Mouse (Mus musculus) CH12.LX (cell line): ENCODE measurements around the gene Abo. TPM values are rescaled to one million over a fixed set of nuclear protein-coding genes. Genes with fewer than 3 reads are reported as not detected.
A peak's percentile ranks its signal among the peaks of the same experiment; 100 is the strongest.

Experiments
- DNase-seq: peaks from one replicate; pipeline ENCODE4 v3.0.0-alpha.2; 2013; ENCODE audit errors: extremely low read depth
- H3K27ac ChIP-seq: 2 replicates; pipeline ENCODE4 v1.5.1; 2012; ENCODE audit warnings: low read depth, mild to moderate bottlenecking, control low read depth, moderate library complexity; ENCODE audit not compliant: insufficient read depth
- H3K27me3 ChIP-seq: replicated peaks from 2 replicates; pipeline ENCODE3; 2012; ENCODE audit warnings: inconsistent platforms
- H3K36me3 ChIP-seq, 2 experiments: replicated peaks in 1 of 2; 2 replicates each; pipeline versions ENCODE3 to v1.6.1; 2012; ENCODE audit warnings: inconsistent platforms in 1 of 2, low read length in 1 of 2, mild to moderate bottlenecking in 1 of 2, mixed read lengths in 1 of 2, moderate library complexity in 1 of 2; ENCODE audit not compliant: control insufficient read depth in 1 of 2, insufficient read depth in 1 of 2
- H3K4me1 ChIP-seq, 2 experiments: 2 replicates each; pipeline ENCODE4 v1.6.1; 2012; ENCODE audit warnings: inconsistent platforms in 1 of 2, moderate library complexity in 1 of 2; ENCODE audit not compliant: insufficient read depth in 2 of 2, control insufficient read depth in 1 of 2
- H3K4me2 ChIP-seq: 2 replicates; pipeline ENCODE4 v1.6.1; 2012; ENCODE audit warnings: low read depth, mild to moderate bottlenecking, control low read depth; ENCODE audit not compliant: poor library complexity, insufficient read depth, severe bottlenecking
- H3K4me3 ChIP-seq, 3 experiments: fragments of 150-350 bp in 1 of 3; sonication (generic) in 1 of 3; replicated peaks in 1 of 3; 2 replicates each; pipeline versions ENCODE3 to v1.5.1; 2011 to 2012; ENCODE audit warnings: low read depth in 2 of 3, low read length in 2 of 3, mild to moderate bottlenecking in 2 of 3, moderate library complexity in 2 of 3, control low read depth in 1 of 3, improper control_type of control experiment in 1 of 3, inconsistent platforms in 1 of 3, mixed read lengths in 1 of 3; ENCODE audit not compliant: poor library complexity in 1 of 3
- H3K79me2 ChIP-seq: replicated peaks from 2 replicates; pipeline ENCODE4 v1.6.1; 2012; ENCODE audit warnings: mild to moderate bottlenecking, moderate library complexity; ENCODE audit not compliant: control insufficient read depth, poor library complexity, insufficient read depth, severe bottlenecking; ENCODE audit errors: extremely low read depth
- H3K9ac ChIP-seq: 2 replicates; pipeline ENCODE4 v1.6.1; 2012; ENCODE audit warnings: low read depth, mild to moderate bottlenecking, control low read depth, moderate library complexity; ENCODE audit not compliant: insufficient read depth
- H3K9me3 ChIP-seq: replicated peaks from 2 replicates; pipeline ENCODE3; 2012; ENCODE audit warnings: low read length, inconsistent platforms, mixed read lengths
- BHLHE40 ChIP-seq: IDR thresholded peaks from 2 replicates; pipeline ENCODE4 v1.6.1; 2011; ENCODE audit warnings: mild to moderate bottlenecking, low read depth, low read length, improper control_type of control experiment
- CTCF ChIP-seq, 2 experiments: IDR thresholded peaks in 1 of 2; conservative IDR thresholded peaks in 1 of 2; 2 replicates each; pipeline ENCODE4 v1.5.1; 2011 to 2012; ENCODE audit warnings: low read depth in 2 of 2, low read length in 2 of 2, improper control_type of control experiment in 1 of 2, inconsistent platforms in 1 of 2, mild to moderate bottlenecking in 1 of 2, moderate library complexity in 1 of 2
- HCFC1 ChIP-seq: IDR thresholded peaks from 2 replicates; pipeline ENCODE4 v1.6.1; 2012; ENCODE audit warnings: low read depth, mild to moderate bottlenecking, inconsistent platforms, low read length, improper control_type of control experiment
- JUN ChIP-seq: IDR thresholded peaks from 2 replicates; pipeline ENCODE4 v1.6.1; 2011; ENCODE audit warnings: low read depth, mild to moderate bottlenecking, low read length, improper control_type of control experiment, moderate library complexity; ENCODE audit not compliant: insufficient read depth
- KAT2A ChIP-seq: IDR thresholded peaks from 2 replicates; pipeline ENCODE4 v1.6.1; 2012; ENCODE audit warnings: low read length, improper control_type of control experiment, inconsistent platforms; ENCODE audit not compliant: insufficient replicate concordance
- MAFK ChIP-seq: IDR thresholded peaks from 2 replicates; pipeline ENCODE4 v1.6.1; 2011; ENCODE audit warnings: low read length, improper control_type of control experiment; ENCODE audit not compliant: insufficient replicate concordance
- MAX ChIP-seq: IDR thresholded peaks from 2 replicates; pipeline ENCODE4 v1.6.1; 2011; ENCODE audit warnings: low read length, improper control_type of control experiment
- PAX5 ChIP-seq: IDR thresholded peaks from 2 replicates; pipeline ENCODE4 v1.6.1; 2012; ENCODE audit warnings: low read length, inconsistent platforms, mixed read lengths
- POLR2A ChIP-seq: IDR thresholded peaks from 2 replicates; pipeline ENCODE4 v1.6.1; 2011; ENCODE audit warnings: low read depth, mild to moderate bottlenecking, improper control_type of control experiment, low read length
- POLR2AphosphoS2 ChIP-seq: IDR thresholded peaks from 2 replicates; pipeline ENCODE4 v1.6.1; 2011; ENCODE audit warnings: low read depth, low read length, improper control_type of control experiment
- RAD21 ChIP-seq: IDR thresholded peaks from 2 replicates; pipeline ENCODE4 v1.6.1; 2011; ENCODE audit warnings: low read depth, mild to moderate bottlenecking, low read length, improper control_type of control experiment, moderate library complexity
- RCOR1 ChIP-seq: conservative IDR thresholded peaks from 2 replicates; pipeline ENCODE4 v1.6.1; 2012; ENCODE audit warnings: low read depth, mild to moderate bottlenecking, inconsistent platforms, low read length, improper control_type of control experiment
- SIN3A ChIP-seq: IDR thresholded peaks from 2 replicates; pipeline ENCODE4 v1.6.1; 2012; ENCODE audit warnings: low read length, improper control_type of control experiment, inconsistent platforms
- SMC3 ChIP-seq: IDR thresholded peaks from 2 replicates; pipeline ENCODE4 v1.6.1; 2011; ENCODE audit warnings: low read depth, low read length, improper control_type of control experiment
- UBTF ChIP-seq: IDR thresholded peaks from 2 replicates; pipeline ENCODE4 v1.6.1; 2012; ENCODE audit warnings: low read depth, mild to moderate bottlenecking, inconsistent platforms, low read length, improper control_type of control experiment, moderate library complexity
- USF1 ChIP-seq: IDR thresholded peaks from 2 replicates; pipeline ENCODE4 v1.6.1; 2014; ENCODE audit warnings: low read depth, mild to moderate bottlenecking, inconsistent platforms, low read length, improper control_type of control experiment
- ZC3H11A ChIP-seq: IDR thresholded peaks from 2 replicates; pipeline ENCODE4 v1.6.1; 2012; ENCODE audit warnings: low read depth, mild to moderate bottlenecking, inconsistent platforms, low read length, improper control_type of control experiment
- ZMIZ1 ChIP-seq: IDR thresholded peaks from 2 replicates; pipeline ENCODE4 v1.6.1; 2012; ENCODE audit warnings: low read depth, mild to moderate bottlenecking, inconsistent platforms, low read length, improper control_type of control experiment
- dilution Hi-C: fragments of 300-500 bp; cut with MboI; formaldehyde crosslinking; loops from 2 replicates; pipeline ENCODE4 v1.14.3; 2020; ENCODE audit warnings: low sequenced_read_pairs; ENCODE audit not compliant: extremely low pct_unique_long_range_greater_than_20kb, extremely low pct_ligation_motif_present
- in situ Hi-C: fragments of 300-500 bp; cut with MboI; formaldehyde crosslinking; loops from 3 replicates; pipeline ENCODE4 v1.14.3; 2019; ENCODE audit warnings: low sequenced_read_pairs, low pct_ligation_motif_present, low pct_unique_long_range_greater_than_20kb, mixed read lengths
- polyA plus RNA-seq: library from polyadenylated mRNA; unstranded; fragments of >175 nt; gene quantifications from 2 replicates; pipeline ENCODE4 v1.2.1, GENCODE M21; 2012; ENCODE audit warnings: low read depth; ENCODE audit not compliant: insufficient read length
- total RNA-seq, 2 experiments: library from RNA; depleted of rRNA; stranded (reverse); fragments of 300-350 nt in 1 of 2; fragments of >200 nt in 1 of 2; gene quantifications; 2 replicates each; pipeline ENCODE4 v1.2.3; 2012 to 2014

The Abo gene
- total and polyA plus RNA-seq, 3 experiments = not detected

- dilution Hi-C loops (no loop called here), in situ Hi-C loops (no loop called here)
- peaks cover 3% of the 10 kb centered on the region for H3K9me3 ChIP-seq
- TF ChIP-seq SIN3A (no peak), KAT2A (no peak), USF1 (no peak), MAX (no peak), ZC3H11A (no peak), UBTF (no peak), CTCF (conservative IDR thresholded peaks at IDR 0.05 in 1 of 2, IDR thresholded peaks at IDR 0.05 in 1 of 2; ENCODE audit: low read depth in 2 of 2, low read length in 2 of 2) (no peak), POLR2A (no peak)
- no peaks in the 10 kb centered on the region for H3K4me1 ChIP-seq
- H3K9ac ChIP-seq = no peak overlapping the region
- H3K36me3 ChIP-seq = no peaks in the 10 kb centered on the region
- DNase-seq = no peak
- H3K79me2 ChIP-seq = no peaks in the 10 kb centered on the region
- H3K27me3 ChIP-seq = peaks cover 46% of the 10 kb centered on the region
- H3K4me3 ChIP-seq = no peak overlapping the region
- no peak overlapping the region for H3K27ac ChIP-seq
- H3K4me2 ChIP-seq = no peak overlapping the region
These were observed 5.9 kb upstream of the Abo start for GRCm38 (mm10) chr2:26870666-26871065.

DNA sequence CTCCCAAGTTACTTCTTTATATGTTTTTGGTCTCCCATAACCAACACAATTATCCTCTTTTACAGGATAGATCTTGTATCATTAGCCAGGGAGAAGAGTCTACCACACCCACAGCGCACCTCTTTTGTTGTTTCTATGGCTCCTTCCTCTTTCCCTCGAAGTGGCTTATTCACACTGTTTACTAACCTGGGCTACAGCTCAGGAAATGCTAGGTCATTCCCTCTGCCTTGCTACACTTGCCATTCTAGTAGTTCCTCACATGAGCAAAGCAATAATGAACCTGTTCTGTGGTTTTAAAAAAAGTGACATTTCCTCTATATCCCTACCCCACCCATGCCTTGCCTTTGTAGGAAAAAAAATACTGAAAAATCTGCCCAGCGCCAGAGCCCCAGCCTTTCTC is 1.9 kb downstream of the Abo start:
- TF ChIP-seq ZMIZ1 (no peak), BHLHE40 (no peak), SIN3A (no peak), JUN (no peak), HCFC1 (no peak), PAX5 (no peak), POLR2AphosphoS2 (no peak), RCOR1 (no peak), MAFK (no peak), POLR2A (no peak), KAT2A (no peak), USF1 (no peak)
- Histone ChIP-seq H3K79me2 (no peaks in the 10 kb centered on the region), H3K27ac (no peak overlapping the region), H3K4me1 (no peaks in the 10 kb centered on the region), H3K27me3 (peaks cover 46% of the 10 kb centered on the region), H3K9me3 (peaks cover 3% of the 10 kb centered on the region), H3K36me3 (no peaks in the 10 kb centered on the region), H3K4me2 (no peak overlapping the region), H3K4me3 (no peak overlapping the region), H3K9ac (no peak overlapping the region)
- in situ Hi-C loops (no loop called here), dilution Hi-C loops (no loop called here)
- DNase-seq = no peak

DNA sequence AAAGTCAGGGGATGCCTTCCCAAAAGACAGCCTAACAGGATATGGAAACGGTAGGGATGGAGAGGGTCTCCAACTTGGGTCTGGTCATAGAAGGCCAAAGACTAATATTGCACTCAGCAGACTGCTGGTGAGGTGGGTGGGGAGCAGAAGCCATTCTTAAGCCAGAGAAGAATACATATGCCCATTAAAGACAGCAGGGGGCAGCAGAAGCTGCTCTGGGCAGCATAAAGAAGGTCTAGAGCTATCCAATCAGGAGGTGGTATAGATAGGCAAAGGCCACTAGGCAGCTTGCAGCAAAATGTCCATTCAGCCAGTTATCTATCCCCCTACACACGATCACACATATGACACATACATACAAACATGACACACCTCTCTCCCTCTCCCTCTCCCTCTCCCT is 17.1 kb downstream of the Abo start:
- peak; percentile 53 for DNase-seq
- in situ Hi-C loops (no loop called here), dilution Hi-C loops (no loop called here)

More for the DNA sequence above, 17.1 kb downstream of the Abo start:
- Histone ChIP-seq H3K36me3 (no peaks in the 10 kb centered on the region), H3K4me3 (no peak overlapping the region), H3K9me3 (peaks cover 2% of the 10 kb centered on the region), H3K79me2 (no peaks in the 10 kb centered on the region), H3K27ac (no peak overlapping the region), H3K4me1 (no peaks in the 10 kb centered on the region), H3K27me3 (peaks cover 43% of the 10 kb centered on the region), H3K9ac (no peak overlapping the region), H3K4me2 (no peak overlapping the region)
- TF ChIP-seq CTCF (conservative IDR thresholded peaks at IDR 0.05 in 1 of 2, IDR thresholded peaks at IDR 0.05 in 1 of 2; ENCODE audit: low read depth in 2 of 2, low read length in 2 of 2) (peak; percentile 44 to 72), RCOR1 (no peak), BHLHE40 (no peak), SMC3 (peak; percentile 58), RAD21 (peak; percentile 64)
